Mouse (Mus musculus): ENCODE results near the gene Tshb. TPM values are rescaled to one million over a fixed set of nuclear protein-coding genes. Genes with fewer than 3 reads are reported as not detected.

The Tshb gene
- total RNA-seq, 2 experiments from 2014 or later, result not detected

- peak; percentile 33 to 35 for DNase-seq
- intact Hi-C loops (cut with DNase I), result loop anchor here (10.0 kb wide), 1 partner anchor 256 kb away; the partner anchor contains the start of gene Sike1
Measured at GRCm38 (mm10) chr3:102738161-102738901, 44.2 kb downstream of the Tshb start.

- no peak for DNase-seq
- intact Hi-C loops (cut with DNase I), result loop anchor here (10.0 kb wide), 1 partner anchor 258 kb away; the partner anchor contains the start of gene Sike1
Measured at GRCm38 (mm10) chr3:102737106-102737505, 45.4 kb downstream of the Tshb start.

- no peak for DNase-seq
- intact Hi-C loops (cut with DNase I), result loop anchor here (10.0 kb wide), 1 partner anchor 258 kb away; the partner anchor contains the start of gene Sike1
Measured at GRCm38 (mm10) chr3:102736436-102736835, 46.1 kb downstream of the Tshb start.

- DNase-seq, result no peak
- intact Hi-C loops (cut with DNase I), result loop anchor here (2.0 to 10.0 kb wide), 2 partner anchors 21 to 259 kb away; partner anchors contain the start of gene Sike1
Measured at GRCm38 (mm10) chr3:102735638-102736037, 46.9 kb downstream of the Tshb start.

GRCm38 (mm10) chr3:102735031-102735558 is 47.4 kb downstream of the Tshb start:
- intact Hi-C loops (cut with DNase I), result loop anchor here (2.0 to 10.0 kb wide), 2 partner anchors 22 to 260 kb away; partner anchors contain the start of gene Sike1
- DNase-seq, result peak in 1 of 2 experiments; percentile 65

GRCm38 (mm10) chr3:102734313-102735030 is 48.0 kb downstream of the Tshb start, which contains the start of gene Tspan2:
Tspan2 (plus strand) TSS chr3:102734529.
- intact Hi-C loops (cut with DNase I), result loop anchor here (2.0 to 10.0 kb wide), 2 partner anchors 22 to 260 kb away; partner anchors contain the start of gene Sike1
- DNase-seq, result peak; percentile 76 to 78

- DNase-seq, result no peak
- intact Hi-C loops (cut with DNase I), result loop anchor here (2.0 to 10.0 kb wide), 2 partner anchors 23 to 261 kb away; partner anchors contain the start of gene Sike1
Measured at GRCm38 (mm10) chr3:102733936-102734312, 48.6 kb downstream of the Tshb start.

GRCm38 (mm10) chr3:102733050-102733449 is 49.5 kb downstream of the Tshb start:
- intact Hi-C loops (cut with DNase I), result loop anchor here (10.0 kb wide), 1 partner anchor 262 kb away; the partner anchor contains the start of gene Sike1
- no peak for DNase-seq

- no peak for DNase-seq
- intact Hi-C loops (cut with DNase I), result loop anchor here (10.0 kb wide), 1 partner anchor 262 kb away; the partner anchor contains the start of gene Sike1
Measured at GRCm38 (mm10) chr3:102732619-102733018, 49.9 kb downstream of the Tshb start.

GRCm38 (mm10) chr3:102731112-102731511 is 51.4 kb downstream of the Tshb start:
- DNase-seq, result no peak
- intact Hi-C loops (cut with DNase I), result loop anchor here (10.0 kb wide), 1 partner anchor 264 kb away; the partner anchor contains the start of gene Sike1

GRCm38 (mm10) chr3:102729416-102729815 is 53.1 kb downstream of the Tshb start:
- DNase-seq, result no peak
- intact Hi-C loops (cut with DNase I), result no loop called here

Other genes with a start within 250 kb of the Tshb start
- 10 to 100 TPM; 30.9 to 31.9 TPM for gene Tspan2, start 48.2 kb downstream of the Tshb start, total RNA-seq (2021)
- under 1 TPM in 1 of 2 experiments, not detected in 1; 0.10 TPM for gene Sycp1, start 153.4 kb upstream of the Tshb start, total RNA-seq (2021)
- not detected for gene Nr1h5, start 181.4 kb upstream of the Tshb start, total RNA-seq (2021)
- gene Sike1, start 213.0 kb upstream of the Tshb start, total RNA-seq (2021), result 100 to 1,000 TPM; 111 to 123 TPM
- gene Csde1, start 237.7 kb upstream of the Tshb start, total RNA-seq (2021), result 100 to 1,000 TPM; 395 to 417 TPM

Data from heart, postnatal 10 days (tissue).